Mouse (Mus musculus) layer of hippocampus, adult 18-20 months (tissue): ENCODE measurements around the gene Srm. TPM values are rescaled to one million over a fixed set of nuclear protein-coding genes. Genes with fewer than 3 reads are reported as not detected.

Experiments
- DNase-seq, 2 experiments: peaks; one replicate each; pipeline ENCODE4 v3.0.0; 2022; ENCODE audit warnings: low spot score in 2 of 2
- total RNA-seq, 2 experiments: library from RNA; stranded (reverse); gene quantifications; 2 replicates each; pipeline ENCODE4 v1.2.3; 2021

The Srm gene
- total RNA-seq, 2 experiments from 2014 or later = 70.4 to 71.7 TPM

- DNase-seq = no peak
These were observed 9.0 kb downstream of the Srm start for GRCm38 (mm10) chr4:148600316-148600715.

- no peak for DNase-seq
These were observed 10.6 kb downstream of the Srm start for GRCm38 (mm10) chr4:148601871-148602270.

- no peak for DNase-seq
These were observed 11.2 kb downstream of the Srm start, which contains the start of gene Masp2 for GRCm38 (mm10) chr4:148602357-148603120. Gene Masp2 (plus strand): TSS chr4:148602554.

DNA sequence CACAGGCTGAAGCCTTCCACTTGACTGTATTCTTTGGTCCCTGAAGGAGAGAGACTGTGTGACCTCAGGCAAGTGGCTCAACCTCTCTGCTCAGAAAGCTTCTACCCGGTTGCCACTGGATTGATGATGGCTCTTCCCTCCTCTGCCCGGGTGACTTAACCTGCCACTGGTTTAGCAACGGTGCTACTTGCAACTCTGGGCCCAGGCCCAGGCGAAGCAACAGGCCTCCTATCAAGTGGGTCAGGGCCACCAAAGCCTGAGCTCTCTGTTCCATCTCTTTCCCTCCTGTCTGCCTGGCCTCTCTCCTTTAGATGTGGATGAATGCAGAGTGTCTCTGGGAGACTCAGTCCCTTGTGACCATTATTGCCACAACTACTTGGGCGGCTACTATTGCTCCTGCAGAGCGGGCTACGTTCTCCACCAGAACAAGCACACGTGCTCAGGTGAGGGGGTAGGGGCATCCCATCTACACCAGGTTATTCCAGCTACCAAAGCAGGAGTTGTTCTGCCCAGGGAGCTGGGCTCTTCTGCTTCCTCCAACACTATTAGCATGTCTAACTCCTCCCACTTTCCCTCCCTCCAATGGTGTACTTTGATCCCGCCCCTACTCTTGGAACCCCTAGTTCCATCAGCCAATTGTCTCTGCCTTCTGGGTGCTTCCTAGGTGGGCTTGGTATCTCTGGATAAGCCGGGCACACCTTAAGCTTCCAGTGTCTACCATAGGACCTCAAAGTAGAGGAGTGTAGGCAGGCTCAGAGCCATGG lies 12.3 kb downstream of the Srm start:
- no peak for DNase-seq

- DNase-seq = peak; percentile 78 to 80
These were observed 12.8 kb downstream of the Srm start for GRCm38 (mm10) chr4:148604141-148604540.

DNA sequence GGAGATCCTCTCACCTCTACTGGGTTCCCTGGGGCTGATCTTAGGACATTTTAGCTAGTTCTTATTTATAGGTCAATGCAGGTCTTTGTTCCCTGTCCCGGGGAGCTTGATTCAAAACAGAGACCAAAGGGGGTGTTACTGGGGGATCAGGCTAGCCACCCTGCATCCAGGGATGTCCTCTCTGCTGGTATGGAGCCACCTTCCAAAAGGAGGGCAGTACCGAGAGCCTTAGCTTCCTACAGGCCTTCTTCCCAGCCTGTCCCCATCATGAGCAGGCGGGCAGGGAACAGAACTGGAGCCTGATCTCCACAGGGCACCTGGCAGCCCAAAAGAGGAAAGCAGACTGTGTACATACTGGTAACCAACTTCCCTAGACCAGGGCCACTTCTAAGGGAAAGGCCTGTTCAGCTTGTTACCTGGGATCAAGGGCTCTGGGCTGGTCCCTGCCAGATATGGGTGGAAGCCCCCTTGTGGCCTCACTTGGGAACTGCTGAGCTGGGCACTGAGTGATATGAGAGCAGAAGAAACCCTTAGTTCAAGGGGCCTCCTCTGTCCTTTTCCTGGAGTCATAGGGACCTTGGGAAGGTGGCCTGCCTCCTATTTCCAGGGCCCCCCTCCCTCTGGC lies 13.3 kb downstream of the Srm start:
- DNase-seq = peak in 1 of 2 experiments; percentile 68

- peak; percentile 73 to 80 for DNase-seq
These were observed 16.5 kb downstream of the Srm start for GRCm38 (mm10) chr4:148607758-148608157.

DNA sequence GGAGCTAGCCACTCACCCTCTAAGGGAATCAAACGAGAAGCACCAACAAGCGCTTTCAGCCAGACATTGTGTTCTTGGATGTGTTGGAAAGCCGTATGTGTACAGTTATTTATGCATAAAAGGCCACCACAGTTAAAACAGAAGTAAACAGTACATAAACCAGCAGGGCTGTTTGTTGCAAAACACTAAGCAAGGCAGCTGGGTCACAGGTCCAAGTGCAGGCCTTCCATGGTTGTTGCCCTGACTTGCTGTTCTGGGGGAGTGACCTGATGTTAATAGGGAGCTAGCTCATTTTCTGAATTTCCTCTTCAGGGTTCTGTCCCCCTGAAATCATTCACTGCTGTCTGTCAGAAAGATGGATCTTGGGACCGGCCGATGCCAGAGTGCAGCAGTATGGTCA lies 18.5 kb downstream of the Srm start:
- no peak for DNase-seq

DNA sequence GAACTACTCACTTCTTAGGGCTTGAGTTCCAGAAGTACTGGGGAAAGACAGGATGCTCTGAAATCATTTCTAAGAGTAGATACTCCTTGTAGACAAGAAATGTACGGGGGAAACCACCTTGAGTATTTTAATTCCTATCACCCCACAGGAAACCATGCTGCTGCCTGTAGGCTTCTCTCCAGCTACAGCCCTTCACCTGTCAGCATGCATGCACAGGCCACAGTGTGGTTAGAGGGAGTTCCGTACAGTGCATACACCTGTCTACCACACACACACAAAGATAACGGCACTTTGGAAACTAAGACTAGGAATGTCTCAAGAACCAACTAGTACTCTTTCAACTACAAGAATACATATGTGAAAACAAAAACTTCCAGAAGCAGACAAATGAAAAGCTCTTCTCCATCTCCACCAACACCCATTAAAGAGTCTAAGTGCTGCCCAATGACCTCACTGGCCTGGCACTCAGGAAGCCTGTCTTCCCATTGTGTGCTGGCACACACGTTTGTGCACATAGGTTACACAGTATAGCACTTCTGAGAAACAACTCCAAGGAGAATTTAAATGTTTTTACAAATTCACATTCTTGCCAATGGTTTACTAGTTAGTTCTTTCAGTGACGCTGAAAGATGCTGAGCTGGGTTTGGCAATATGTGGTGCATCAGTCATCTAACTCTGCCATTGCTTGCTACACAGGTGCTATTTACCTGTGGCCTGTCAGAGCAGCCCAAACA lies 19.5 kb downstream of the Srm start:
- no peak for DNase-seq

- no peak for DNase-seq
These were observed 21.3 kb downstream of the Srm start for GRCm38 (mm10) chr4:148612557-148612956.

- DNase-seq = no peak
These were observed 22.4 kb downstream of the Srm start for GRCm38 (mm10) chr4:148613738-148614137.

DNA sequence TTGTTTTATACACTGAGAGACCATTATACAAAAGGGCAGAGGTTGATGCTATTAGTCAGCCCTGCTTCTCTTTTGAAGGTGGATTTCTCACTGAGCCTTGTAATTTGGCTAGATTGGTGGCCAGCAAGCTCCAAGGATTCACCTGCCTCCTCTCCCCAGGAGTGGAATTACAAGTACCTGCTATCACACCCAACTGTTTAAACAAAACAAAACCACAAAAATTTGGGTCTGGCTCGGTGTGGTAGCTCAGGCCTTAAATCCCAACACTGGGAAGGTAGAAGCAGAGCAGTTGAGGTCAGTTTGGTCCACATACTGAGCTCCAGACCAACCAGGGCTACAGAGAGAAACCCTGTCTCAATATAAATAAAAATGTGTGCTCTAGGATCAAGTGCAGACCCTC lies 28.5 kb downstream of the Srm start:
- no peak for DNase-seq

DNA sequence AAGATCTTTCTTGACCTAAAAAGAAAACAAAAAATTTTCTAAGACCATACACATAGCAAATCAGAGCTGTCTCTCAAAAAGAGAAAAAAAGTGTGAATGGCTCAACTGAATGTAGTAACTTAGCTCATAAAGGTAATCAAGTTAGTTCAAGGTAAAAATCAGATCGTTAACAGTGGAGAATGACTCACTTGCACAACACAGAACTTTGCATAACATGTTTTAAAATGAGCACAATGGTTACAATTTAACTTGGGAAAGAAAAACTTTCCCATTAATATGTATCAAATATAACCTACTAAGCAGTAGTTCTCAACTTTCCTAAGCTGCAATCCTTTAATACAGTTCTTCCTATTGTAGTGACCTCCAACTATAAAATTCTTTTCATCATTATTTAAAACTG lies 29.4 kb downstream of the Srm start:
- DNase-seq = no peak

- no peak for DNase-seq
These were observed 31.2 kb downstream of the Srm start for GRCm38 (mm10) chr4:148622485-148622884.

DNA sequence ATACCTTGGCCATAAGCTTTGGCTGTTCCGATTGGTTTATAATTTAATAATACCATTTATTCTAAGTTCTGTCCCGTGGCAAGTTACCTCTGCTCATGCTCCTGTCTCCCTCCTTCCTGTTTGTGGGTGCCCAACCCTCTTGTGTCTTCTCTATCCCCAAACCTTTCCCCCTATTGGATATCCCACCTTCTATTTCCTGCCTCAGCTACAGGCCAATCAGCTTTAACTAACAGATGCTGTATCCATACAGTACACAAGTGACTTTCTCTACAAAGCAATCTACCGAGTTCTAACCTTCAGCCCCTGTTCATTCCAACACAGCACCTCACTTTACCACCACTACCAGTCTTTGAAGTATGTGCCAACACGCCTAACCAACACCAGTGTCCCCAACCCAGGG lies 32.3 kb downstream of the Srm start:
- DNase-seq = no peak

GRCm38 (mm10) chr4:148625010-148625409 lies 33.7 kb downstream of the Srm start:
- DNase-seq = no peak

- peak in 1 of 2 experiments; percentile 59 for DNase-seq
These were observed 34.7 kb downstream of the Srm start for GRCm38 (mm10) chr4:148625756-148626622.

- peak; percentile 90 to 96 for DNase-seq
These were observed 35.4 kb downstream of the Srm start, which contains the start of gene Tardbp for GRCm38 (mm10) chr4:148626623-148627185. Gene Tardbp (minus strand): TSS chr4:148627019.

GRCm38 (mm10) chr4:148627246-148627645 lies 35.9 kb downstream of the Srm start:
- DNase-seq = no peak
